Mouse (Mus musculus) liver, embryonic 14.5 days (tissue): ENCODE results near the gene Fsd2. TPM values are rescaled to one million over a fixed set of nuclear protein-coding genes. Genes with fewer than 3 reads are reported as not detected.

ENCODE experiments used
- ATAC-seq: fragments of 200-750 bp; cut with Nextera tagmentation; 2 replicates; pipeline ENCODE4 v1.8.0; 2017; ENCODE audit warnings: moderate number of reproducible peaks, mild to moderate bottlenecking, moderate library complexity; ENCODE audit not compliant: insufficient read depth
- DNase-seq, 3 experiments: peaks; one replicate each; pipeline ENCODE4 v3.0.0-alpha.2; 2012 to 2013; ENCODE audit warnings: low read depth in 3 of 3, low spot score in 3 of 3
- H3K27ac ChIP-seq: fragments of 300-500 bp; sonication (generic); 2 replicates; pipeline ENCODE4 v1.5.1; 2014; ENCODE audit warnings: moderate library complexity, mild to moderate bottlenecking, control low read depth, inconsistent platforms
- H3K27me3 ChIP-seq: fragments of 300-500 bp; sonication (generic); 2 replicates; pipeline ENCODE4 v1.6.1; 2014; ENCODE audit warnings: mild to moderate bottlenecking, low read length, moderate library complexity; ENCODE audit not compliant: control insufficient read depth, insufficient read depth
- H3K36me3 ChIP-seq: fragments of 300-500 bp; sonication (generic); replicated peaks from 2 replicates; pipeline ENCODE4 v1.6.1; 2014; ENCODE audit warnings: low read depth; ENCODE audit not compliant: control insufficient read depth, insufficient read depth
- H3K4me1 ChIP-seq, 2 experiments: fragments of 200-500 bp in 1 of 2; fragments of 300-500 bp in 1 of 2; sonication (generic) in 1 of 2; replicated peaks; 2 replicates each; pipeline ENCODE4 v1.6.1; 2012 to 2014; ENCODE audit warnings: antibody characterized with exemption in 1 of 2, inconsistent platforms in 1 of 2, low read length in 1 of 2; ENCODE audit not compliant: control insufficient read depth in 2 of 2, insufficient read depth in 2 of 2
- H3K4me2 ChIP-seq: fragments of 300-500 bp; sonication (generic); 2 replicates; pipeline ENCODE4 v1.6.1; 2014; ENCODE audit warnings: low read depth, mild to moderate bottlenecking, control low read depth, moderate library complexity
- H3K4me3 ChIP-seq, 2 experiments: fragments of 200-500 bp in 1 of 2; fragments of 300-500 bp in 1 of 2; sonication (generic) in 1 of 2; 2 replicates each; pipeline ENCODE4 v1.5.1; 2012 to 2014; ENCODE audit warnings: low read depth in 2 of 2, low read length in 2 of 2, mild to moderate bottlenecking in 2 of 2, control low read depth in 1 of 2, inconsistent platforms in 1 of 2, moderate library complexity in 1 of 2; ENCODE audit not compliant: insufficient read depth in 1 of 2
- H3K9ac ChIP-seq: fragments of 300-500 bp; sonication (generic); replicated peaks from 2 replicates; pipeline ENCODE4 v1.6.1; 2014; ENCODE audit warnings: mild to moderate bottlenecking, control low read depth, moderate library complexity
- H3K9me3 ChIP-seq: fragments of 300-500 bp; sonication (generic); 2 replicates; pipeline ENCODE4 v1.6.1; 2016; ENCODE audit warnings: low read length, mixed read lengths; ENCODE audit not compliant: control insufficient read depth
- CTCF ChIP-seq: IDR thresholded peaks from 2 replicates; pipeline ENCODE4 v1.5.1; 2016; ENCODE audit warnings: antibody characterized with exemption, low read depth, control low read depth
- EP300 ChIP-seq: IDR thresholded peaks from 2 replicates; pipeline ENCODE4 v1.6.1; 2016; ENCODE audit warnings: antibody characterized with exemption, low read depth
- WGBS: fragments of 180-500 bp; shearing (Covaris S2); extraction: QIAGEN DNeasy Blood & Tissue Kit; methylation state at CpG from one replicate; pipeline ENCODE4 v1.1.7; 2014; ENCODE audit not compliant: insufficient replicate concordance; 5-methylcytosine and 5-hydroxymethylcytosine counted together
- polyA plus RNA-seq, 2 experiments: library from polyadenylated mRNA; depleted of rRNA in 1 of 2; stranded (reverse) in 1 of 2; unstranded in 1 of 2; fragments of >200 nt; fragmentation: Nextera tagmentation in 1 of 2; extraction: Ambion mirVana in 1 of 2; gene quantifications; 2 replicates each; pipeline versions ENCODE4 v1.2.1 to v1.2.3; 2012 to 2014

The Fsd2 gene
- polyA plus RNA-seq, 2 experiments = 0.08 to 0.19 TPM

- Histone ChIP-seq H3K9me3 (no peaks in the 10 kb centered on the region), H3K27ac (no peak overlapping the region), H3K4me3 (no peak overlapping the region), H3K27me3 (no peaks in the 10 kb centered on the region), H3K36me3 (no peaks in the 10 kb centered on the region), H3K9ac (no peak overlapping the region), H3K4me1 (0 out of 4 replicates have a peak, but pooled peaks cover 0 to 8% of the 10 kb centered on the region in 2 experiments), H3K4me2 (no peak overlapping the region)
- no peak for ATAC-seq
- 33% methylated on average over 2 of the region's 2 CpGs for WGBS
- no peak for TF ChIP-seq EP300
- no peak for TF ChIP-seq CTCF
- no peak for DNase-seq
Measured at GRCm38 (mm10) chr7:81539565-81539964, 27.2 kb downstream of the Fsd2 start.

GRCm38 (mm10) chr7:81538070-81538675, 28.6 kb downstream of the Fsd2 start:
- TF ChIP-seq EP300 (no peak), CTCF (no peak)
- no peak overlapping the region for H3K4me2 ChIP-seq
- H3K27me3 ChIP-seq = no peaks in the 10 kb centered on the region
- 0 out of 4 replicates have a peak, but pooled peaks cover 0 to 8% of the 10 kb centered on the region in 2 experiments for H3K4me1 ChIP-seq
- DNase-seq (no peak), ATAC-seq (no peak)
- H3K36me3 ChIP-seq = no peaks in the 10 kb centered on the region; the same call in 1 of the 2 replicates
- no peak overlapping the region for H3K9ac ChIP-seq
- H3K27ac ChIP-seq = no peak overlapping the region
- 43% methylated on average over 2 of the region's 2 CpGs for WGBS
- H3K4me3 ChIP-seq = no peak overlapping the region
- no peaks in the 10 kb centered on the region; the same call in 1 of the 2 replicates for H3K9me3 ChIP-seq

- Histone ChIP-seq H3K36me3 (peaks cover 4% of the 10 kb centered on the region), H3K4me2 (no peak overlapping the region), H3K4me3 (no peak overlapping the region), H3K4me1 (0 out of 4 replicates have a peak, but pooled peaks cover 0 to 5% of the 10 kb centered on the region in 2 experiments), H3K27me3 (no peaks in the 10 kb centered on the region), H3K9ac (no peak overlapping the region), H3K27ac (no peak overlapping the region), H3K9me3 (no peaks in the 10 kb centered on the region; the same call in 1 of the 2 replicates)
- DNase-seq (no peak), ATAC-seq (no peak)
- WGBS = 76% methylated on average over 4 of the region's 4 CpGs
- TF ChIP-seq EP300 (no peak), CTCF (no peak)
Measured at GRCm38 (mm10) chr7:81536478-81536877, 30.3 kb downstream of the Fsd2 start.

GRCm38 (mm10) chr7:81531462-81531861, 35.3 kb downstream of the Fsd2 start:
- WGBS = 81% methylated on average over 1 of the region's 1 CpGs
- Histone ChIP-seq H3K27me3 (no peaks in the 10 kb centered on the region), H3K4me3 (no peak overlapping the region), H3K36me3 (peaks cover 30% of the 10 kb centered on the region), H3K9me3 (no peaks in the 10 kb centered on the region; the same call in 1 of the 2 replicates), H3K4me2 (no peak overlapping the region), H3K27ac (no peak overlapping the region), H3K4me1 (0 out of 4 replicates have a peak, but pooled peaks cover 0 to under 1% of the 10 kb centered on the region in 2 experiments), H3K9ac (no peak overlapping the region)
- ATAC-seq = no peak
- no peak for DNase-seq
- TF ChIP-seq CTCF = no peak
- TF ChIP-seq EP300 = no peak

- TF ChIP-seq CTCF (no peak), EP300 (no peak)
- Histone ChIP-seq H3K4me2 (no peak overlapping the region), H3K27ac (no peak overlapping the region), H3K9me3 (no peaks in the 10 kb centered on the region), H3K9ac (no peak overlapping the region), H3K36me3 (peaks cover 30% of the 10 kb centered on the region), H3K4me3 (no peak overlapping the region), H3K27me3 (no peaks in the 10 kb centered on the region), H3K4me1 (peaks cover 0 to 8% of the 10 kb centered on the region in 2 experiments; a peak in 3 of 4 replicates)
- DNase-seq = no peak
- 80% methylated on average over 8 of the region's 8 CpGs for WGBS
- no peak for ATAC-seq
Measured at GRCm38 (mm10) chr7:81528918-81529317, 37.8 kb downstream of the Fsd2 start.
